Mouse (Mus musculus) left cerebral cortex, adult 2 months (tissue): ENCODE results near the gene Rhbdd1. TPM values are rescaled to one million over a fixed set of nuclear protein-coding genes. Genes with fewer than 3 reads are reported as not detected.

Experiments
- DNase-seq, 2 experiments: peaks; one replicate each; pipeline ENCODE4 v3.0.0; 2021 to 2022; ENCODE audit warnings: low spot score in 2 of 2, mixed read lengths in 1 of 2; ENCODE audit errors: extremely low spot score in 1 of 2
- H3K27ac ChIP-seq: fragments of 200-600 bp; 2 replicates; pipeline ENCODE4 v1.8.1; 2022
- H3K4me3 ChIP-seq: fragments of 200-600 bp; 2 replicates; pipeline ENCODE4 v1.8.1; 2022
- CTCF ChIP-seq: fragments of 200-600 bp; IDR thresholded peaks from 2 replicates; pipeline ENCODE4 v1.8.1; 2022; ENCODE audit warnings: antibody characterized with exemption, mild to moderate bottlenecking, moderate library complexity
- intact Hi-C: fragments of 180-260 bp; cut with DNase I; formaldehyde crosslinking; loops from one replicate; pipeline ENCODE4 v1.15.1; 2025
- total RNA-seq, 2 experiments: library from RNA; stranded (reverse); gene quantifications; 2 replicates each; pipeline ENCODE4 v1.2.3; 2021

Rhbdd1 gene
- total RNA-seq, 2 experiments from 2014 or later: 7.6 to 8.4 TPM

DNA sequence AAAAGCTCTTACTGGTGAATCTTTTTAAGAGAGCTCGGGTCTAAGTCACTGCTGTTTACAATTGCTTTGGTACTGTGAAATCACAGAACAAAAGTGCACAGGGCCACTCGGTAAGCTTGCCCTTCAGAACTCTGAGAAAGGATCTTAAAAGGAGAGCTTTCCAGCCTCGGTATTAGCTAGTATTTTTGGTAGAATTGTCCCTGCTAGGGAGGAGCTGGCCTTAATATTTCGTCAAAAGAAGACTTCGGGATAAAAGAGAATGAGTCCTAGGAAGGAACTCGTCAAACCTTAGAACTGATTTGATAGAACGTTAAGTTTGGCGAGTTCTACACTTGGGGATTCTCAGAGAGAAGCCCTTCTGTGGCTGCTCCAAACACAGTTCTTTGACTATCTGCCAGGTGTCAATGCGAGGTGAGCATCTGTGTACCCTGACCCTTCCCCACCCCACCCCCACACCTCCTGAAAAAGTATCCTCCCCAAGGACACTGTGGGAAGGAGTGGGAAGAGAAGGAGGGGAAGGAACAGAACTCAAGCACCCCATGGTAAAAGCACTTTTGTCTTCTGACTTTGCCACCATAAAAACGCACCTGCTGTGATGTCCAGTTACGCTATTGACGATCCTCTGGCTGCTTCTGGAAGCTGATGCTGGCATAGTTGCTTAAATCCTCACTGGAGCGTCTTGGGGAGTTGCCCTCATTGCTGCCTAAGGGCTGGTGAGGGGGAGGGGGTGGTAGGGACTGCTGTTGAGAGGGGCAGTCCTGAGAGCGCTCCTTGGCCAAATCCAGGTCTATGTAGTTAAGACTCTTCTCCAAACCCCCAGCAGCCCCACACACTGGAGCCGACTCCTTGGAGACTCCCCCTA lies 29.8 kb upstream of the Rhbdd1 start:
- Histone ChIP-seq H3K27ac (peak overlapping the region; percentile 42; the same call in 1 of the 2 replicates), H3K4me3 (peak overlapping the region; percentile 51)
- no peak for TF ChIP-seq CTCF
- no peak for DNase-seq
- intact Hi-C loops: loop anchor here (5.0 kb wide), 1 partner anchor 169 kb away; no protein-coding TSS in a partner anchor

GRCm38 (mm10) chr1:82287052-82287775 lies 29.0 kb upstream of the Rhbdd1 start:
- Histone ChIP-seq H3K4me3 (peak overlapping the region; percentile 51), H3K27ac (peak overlapping the region; percentile 42)
- intact Hi-C loops: loop anchor here (5.0 kb wide), 1 partner anchor 170 kb away; no protein-coding TSS in a partner anchor
- peak; percentile 12 to 22 for DNase-seq
- TF ChIP-seq CTCF: no peak

- DNase-seq: no peak
- Histone ChIP-seq H3K4me3 (peak overlapping the region; percentile 51), H3K27ac (peak overlapping the region; percentile 42)
- TF ChIP-seq CTCF: no peak
- intact Hi-C loops: loop anchor here (5.0 kb wide), 1 partner anchor 171 kb away; no protein-coding TSS in a partner anchor
Observed at GRCm38 (mm10) chr1:82287776-82288325, 28.4 kb upstream of the Rhbdd1 start.

DNA sequence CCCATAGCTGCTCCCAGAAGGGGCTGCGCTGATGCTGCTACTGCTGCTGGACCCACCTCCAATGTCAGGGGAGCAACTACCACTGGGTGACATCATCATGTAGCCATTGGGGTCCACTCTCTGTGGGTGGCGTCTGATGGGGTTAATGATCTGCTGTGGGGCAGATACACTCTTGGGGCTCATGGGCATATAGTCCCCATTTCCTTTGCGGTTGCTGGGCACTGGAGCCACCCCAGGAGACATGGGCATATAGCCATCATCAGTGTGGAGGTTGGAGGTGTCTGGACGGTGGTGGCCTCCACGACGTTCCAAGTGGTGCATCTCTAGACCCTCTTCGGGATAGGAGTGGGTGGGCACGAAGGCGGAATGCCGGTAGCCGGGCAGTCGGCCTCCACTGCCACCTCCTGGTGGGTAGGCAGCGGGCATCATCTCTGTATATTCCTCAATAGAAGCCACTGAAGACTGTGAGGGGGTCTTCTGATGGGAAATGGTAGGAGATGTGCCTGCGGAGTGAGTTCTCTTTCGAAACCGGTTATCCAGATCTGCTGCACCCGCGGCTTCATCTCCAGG lies 27.7 kb upstream of the Rhbdd1 start:
- DNase-seq: peak in 1 of 2 experiments; percentile 19
- intact Hi-C loops: loop anchor here (5.0 kb wide), 1 partner anchor 171 kb away; no protein-coding TSS in a partner anchor

DNA sequence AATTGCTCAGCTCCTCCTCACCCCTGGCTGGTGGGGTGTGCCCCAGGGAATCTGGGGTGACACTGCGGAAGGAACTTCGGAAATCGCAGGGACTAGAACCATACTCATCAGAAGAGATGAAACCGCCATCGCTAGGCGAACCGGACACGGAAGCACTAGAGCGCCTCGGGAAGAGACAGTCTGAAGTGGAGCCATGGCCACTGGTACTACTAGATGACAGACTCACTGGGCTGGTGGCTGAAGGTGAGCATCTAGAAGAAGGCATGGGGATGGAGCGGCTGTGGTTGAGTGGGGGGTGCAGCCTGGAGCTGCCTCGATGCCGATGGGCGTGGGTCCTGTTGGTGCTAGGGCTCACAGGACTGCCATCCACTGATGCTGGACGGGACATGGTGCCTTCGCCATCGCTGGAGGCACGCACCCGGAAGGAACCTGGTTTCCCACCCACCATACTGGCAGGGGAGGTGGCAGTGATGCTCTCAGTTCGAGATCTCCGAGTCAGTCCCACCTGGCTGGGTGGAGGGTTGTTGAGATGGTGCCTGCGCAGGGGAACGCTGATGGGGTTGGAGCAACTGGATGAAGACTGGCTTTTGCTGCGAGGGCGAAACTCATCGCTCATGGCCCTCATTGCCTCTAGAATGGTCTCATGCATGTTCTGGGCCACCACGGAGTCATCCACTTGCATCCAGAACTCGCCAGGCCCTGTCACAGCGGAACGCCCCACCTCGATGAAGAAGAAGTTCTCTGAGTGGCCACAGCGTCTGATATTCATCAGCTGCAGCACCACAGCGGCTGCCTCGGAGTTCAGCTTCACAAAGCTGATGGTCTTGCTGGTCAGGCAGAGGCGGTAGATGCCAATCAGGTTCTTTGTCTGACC lies 26.9 kb upstream of the Rhbdd1 start:
- Histone ChIP-seq H3K27ac (peak overlapping the region; percentile 97), H3K4me3 (peak overlapping the region; percentile 70)
- intact Hi-C loops: loop anchor here (5.0 kb wide), 1 partner anchor 172 kb away; no protein-coding TSS in a partner anchor
- TF ChIP-seq CTCF: no peak
- no peak for DNase-seq

More for the DNA sequence above, 27.7 kb upstream of the Rhbdd1 start:
- peak; percentile 40 for TF ChIP-seq CTCF
- H3K27ac ChIP-seq: no peak overlapping the region
- no peak overlapping the region for H3K4me3 ChIP-seq

DNA sequence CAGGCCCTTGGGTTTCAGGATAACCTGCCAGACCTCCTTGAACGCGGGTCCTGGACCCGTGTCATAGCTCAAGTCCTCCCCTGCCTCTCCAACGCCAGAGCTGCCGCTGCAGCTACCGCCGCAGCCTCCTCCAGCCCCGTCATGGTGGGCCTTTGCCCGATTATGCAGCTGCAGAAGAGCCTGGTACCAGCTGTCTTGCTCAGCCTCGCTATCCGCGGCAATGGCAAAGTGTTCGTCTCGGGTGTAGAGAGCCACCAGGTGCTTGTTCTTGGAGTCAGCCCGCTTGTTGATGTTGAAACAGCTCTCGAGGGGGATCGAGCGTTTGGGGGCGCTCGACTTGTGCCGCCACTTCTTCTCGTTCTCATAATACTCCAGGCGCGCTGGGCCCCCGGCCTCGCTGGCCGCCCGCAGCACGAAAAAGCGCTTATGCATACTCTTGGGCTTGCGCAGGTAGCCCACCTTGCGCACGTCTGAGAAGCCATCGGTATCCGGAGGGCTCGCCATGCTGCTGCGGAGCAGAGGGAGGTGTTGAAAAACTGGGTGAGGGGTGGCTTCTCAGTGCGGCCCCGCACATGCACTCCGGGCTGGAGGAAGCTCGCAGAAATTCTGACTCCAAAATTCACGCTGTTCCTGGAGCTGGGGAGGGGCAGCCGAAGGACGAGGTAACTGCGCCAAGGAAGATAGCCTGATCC lies 26.1 kb upstream of the Rhbdd1 start:
- Histone ChIP-seq H3K4me3 (peak overlapping the region; percentile 70), H3K27ac (peak overlapping the region; percentile 97)
- peak; percentile 69 to 71 for DNase-seq
- TF ChIP-seq CTCF: peak; percentile 10
- intact Hi-C loops: loop anchor here (2.0 to 10.0 kb wide), 6 partner anchors 138 to 695 kb away; no protein-coding TSS in a partner anchor

DNA sequence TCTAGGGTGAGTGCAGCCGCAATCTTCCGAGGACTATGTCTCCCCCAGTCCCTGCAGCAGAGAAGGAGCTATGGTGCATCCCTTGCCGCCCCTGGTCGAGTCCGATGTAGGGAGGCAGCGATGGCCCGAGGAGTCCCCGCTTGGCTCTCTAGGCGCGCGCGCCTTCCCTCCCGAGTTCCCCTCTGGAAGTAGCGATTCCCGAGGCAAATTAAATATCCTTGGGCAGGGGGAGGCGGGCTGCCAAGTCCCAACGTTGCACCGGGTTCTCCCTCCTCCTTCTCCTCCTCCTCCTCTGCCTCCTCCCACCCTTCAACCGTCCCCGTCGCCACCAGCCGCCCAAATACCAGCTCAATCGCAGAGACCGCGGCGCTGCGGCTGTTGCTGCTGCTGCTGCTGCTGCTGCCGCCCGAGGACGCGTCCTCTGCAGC lies 25.5 kb upstream of the Rhbdd1 start:
- H3K4me3 ChIP-seq: peak overlapping the region; percentile 70
- intact Hi-C loops: loop anchor here (1.0 to 10.0 kb wide), 6 partner anchors 26 to 696 kb away; partner anchors contain the start of gene Rhbdd1
- no peak for TF ChIP-seq CTCF
- peak overlapping the region; percentile 97 for H3K27ac ChIP-seq
- DNase-seq: peak; percentile 83 to 85

- H3K4me3 ChIP-seq: peak within 1 kb of the TSS; percentile 70
- TF ChIP-seq CTCF: peak; percentile 41
- intact Hi-C loops: loop anchor here (1.0 to 10.0 kb wide), 6 partner anchors 25 to 696 kb away; partner anchors contain the start of gene Rhbdd1
- H3K27ac ChIP-seq: peak within 1 kb of the TSS; percentile 97
- DNase-seq: peak; percentile 82 to 87
Observed at GRCm38 (mm10) chr1:82291151-82291797, 25.0 kb upstream of the Rhbdd1 start, which contains the start of gene Irs1. Gene Irs1, minus strand, starts transcription at chr1:82291416.

GRCm38 (mm10) chr1:82291930-82292712 lies 24.1 kb upstream of the Rhbdd1 start:
- peak overlapping the region; percentile 97 for H3K27ac ChIP-seq
- intact Hi-C loops: loop anchor here (1.0 to 10.0 kb wide), 7 partner anchors 24 to 775 kb away; partner anchors contain the start of gene Rhbdd1
- H3K4me3 ChIP-seq: peak overlapping the region; percentile 70
- no peak for TF ChIP-seq CTCF
- no peak for DNase-seq
